ENCODE assay signal across 8 mouse cellular contexts in the genomic region with DNA sequence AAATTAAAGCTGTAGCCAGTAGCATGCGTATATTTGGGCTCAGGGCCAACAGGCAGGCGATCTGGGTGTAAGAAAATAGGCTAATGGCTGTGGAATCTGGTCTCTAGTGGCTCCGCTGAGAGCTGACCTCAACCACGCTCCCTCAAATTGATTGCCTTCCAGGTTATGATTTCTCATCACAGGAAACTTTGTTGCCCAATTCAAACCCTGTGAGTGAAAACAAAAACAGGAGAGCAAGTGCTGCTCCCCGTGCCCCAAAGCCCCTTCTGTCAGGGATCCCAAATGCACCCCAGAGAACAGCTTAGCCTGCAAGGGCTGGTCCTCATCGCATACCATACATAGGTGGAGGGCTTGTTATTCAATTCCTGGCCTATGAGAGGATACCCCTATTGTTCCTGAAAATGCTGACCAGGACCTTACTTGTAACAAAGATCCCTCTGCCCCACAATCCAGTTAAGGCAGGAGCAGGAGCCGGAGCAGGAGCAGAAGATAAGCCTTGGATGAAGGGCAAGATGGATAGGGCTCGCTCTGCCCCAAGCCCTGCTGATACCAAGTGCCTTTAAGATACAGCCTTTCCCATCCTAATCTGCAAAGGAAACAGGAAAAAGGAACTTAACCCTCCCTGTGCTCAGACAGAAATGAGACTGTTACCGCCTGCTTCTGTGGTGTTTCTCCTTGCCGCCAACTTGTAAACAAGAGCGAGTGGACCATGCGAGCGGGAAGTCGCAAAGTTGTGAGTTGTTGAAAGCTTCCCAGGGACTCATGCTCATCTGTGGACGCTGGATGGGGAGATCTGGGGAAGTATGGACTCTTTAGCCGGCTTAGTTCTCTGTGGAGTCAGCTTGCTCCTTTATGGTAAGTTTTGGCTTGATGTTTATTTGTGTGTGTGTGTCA. TPM values are rescaled to one million over a fixed set of nuclear protein-coding genes. Genes with fewer than 3 reads are reported as not detected.
DNase-seq lines count a peak whose midpoint lies in the region; ATAC-seq and TF ChIP-seq lines count a peak whose summit lies in the region.

A gene (plus strand): TSS at position 452 of the 894 bp plus-strand sequence.

- H3K4me1 ChIP-seq in midbrain, postnatal 0 days (ENCODE audit: insufficient read depth, low read length) = no peaks in the 10 kb centered on the region
- no peaks in the 10 kb centered on the region for H3K4me1 ChIP-seq in midbrain, embryonic 13.5 days (replicated peaks)
- H3K4me1 ChIP-seq in embryonic facial prominence, embryonic 12.5 days = peaks cover 6% of the 10 kb centered on the region
- peaks cover 15% of the 10 kb centered on the region for H3K4me1 ChIP-seq in limb, embryonic 15.5 days
- H3K4me1 ChIP-seq in stomach, embryonic 14.5 days (ENCODE audit: control insufficient read depth, insufficient read depth, low read length) = 0 out of 2 replicates have a peak, but pooled peaks cover 3% of the 10 kb centered on the region

- H3K4me3 ChIP-seq in midbrain, postnatal 0 days (ENCODE audit: low read depth, low read length) = no peak within 1 kb of the TSS
- no peak within 1 kb of the TSS for H3K4me3 ChIP-seq in midbrain, embryonic 13.5 days (replicated peaks)
- no peak within 1 kb of the TSS for H3K4me3 ChIP-seq in embryonic facial prominence, embryonic 12.5 days
- peak within 1 kb of the TSS; percentile 21 for H3K4me3 ChIP-seq in limb, embryonic 15.5 days
- peak within 1 kb of the TSS; percentile 11; the same call in 1 of the 2 replicates for H3K4me3 ChIP-seq in stomach, embryonic 14.5 days (ENCODE audit: low read depth, low read length)

- no peak for ATAC-seq in midbrain, postnatal 0 days (ENCODE audit: low FRiP score)
- ATAC-seq in midbrain, embryonic 13.5 days = no peak
- no peak for ATAC-seq in embryonic facial prominence, embryonic 12.5 days (ENCODE audit: insufficient number of reproducible peaks, insufficient read depth, low FRiP score, low TSS enrichment)
- ATAC-seq in limb, embryonic 15.5 days (ENCODE audit: insufficient number of reproducible peaks, low FRiP score, low TSS enrichment, low read depth) = no peak
- ATAC-seq in stomach, embryonic 14.5 days (ENCODE audit: insufficient number of reproducible peaks, insufficient read depth, low FRiP score, low read depth) = no peak

- H3K27me3 ChIP-seq in midbrain, postnatal 0 days (ENCODE audit: insufficient read depth, low read length) = no peaks in the 10 kb centered on the region
- no peaks in the 10 kb centered on the region for H3K27me3 ChIP-seq in midbrain, embryonic 13.5 days
- no peaks in the 10 kb centered on the region for H3K27me3 ChIP-seq in embryonic facial prominence, embryonic 12.5 days
- no peaks in the 10 kb centered on the region for H3K27me3 ChIP-seq in limb, embryonic 15.5 days
- H3K27me3 ChIP-seq in stomach, embryonic 14.5 days (ENCODE audit: control insufficient read depth, insufficient read depth, low read length) = no peaks in the 10 kb centered on the region

- TF ChIP-seq CTCF in midbrain, postnatal 0 days (IDR thresholded peaks at IDR 0.05) = no peak

- WGBS in midbrain, postnatal 0 days = 68% methylated on average over 16 of the region's 16 CpGs
- WGBS in midbrain, embryonic 13.5 days = 76% methylated on average over 16 of the region's 16 CpGs
- WGBS in embryonic facial prominence, embryonic 12.5 days = 62% methylated on average over 16 of the region's 16 CpGs
- WGBS in limb, embryonic 15.5 days = 42% methylated on average over 16 of the region's 16 CpGs
- WGBS in stomach, embryonic 14.5 days = 47% methylated on average over 16 of the region's 16 CpGs

- H3K9me3 ChIP-seq in midbrain, postnatal 0 days (ENCODE audit: low read length) = no peaks in the 10 kb centered on the region
- no peaks in the 10 kb centered on the region; the same call in 1 of the 2 replicates for H3K9me3 ChIP-seq in midbrain, embryonic 13.5 days
- H3K9me3 ChIP-seq in embryonic facial prominence, embryonic 12.5 days = no peaks in the 10 kb centered on the region
- no peaks in the 10 kb centered on the region for H3K9me3 ChIP-seq in limb, embryonic 15.5 days
- H3K9me3 ChIP-seq in stomach, embryonic 14.5 days (ENCODE audit: control insufficient read depth, low read depth, low read length) = no peaks in the 10 kb centered on the region

- no peak within 1 kb of the TSS for H3K4me2 ChIP-seq in midbrain, postnatal 0 days (ENCODE audit: low read depth, low read length, poor library complexity, severe bottlenecking)
- no peak within 1 kb of the TSS for H3K4me2 ChIP-seq in midbrain, embryonic 13.5 days (replicated peaks)
- no peak within 1 kb of the TSS for H3K4me2 ChIP-seq in embryonic facial prominence, embryonic 12.5 days (replicated peaks)
- 0 out of 2 replicates have a peak within 1 kb of the TSS, but pooled peaks have one; percentile 14 for H3K4me2 ChIP-seq in limb, embryonic 15.5 days
- H3K4me2 ChIP-seq in stomach, embryonic 14.5 days (replicated peaks; ENCODE audit: low read depth, low read length) = peak within 1 kb of the TSS; percentile 23

- no peaks in the 10 kb centered on the region for H3K36me3 ChIP-seq in midbrain, postnatal 0 days (ENCODE audit: insufficient read depth, low read length)
- H3K36me3 ChIP-seq in midbrain, embryonic 13.5 days = no peaks in the 10 kb centered on the region
- no peaks in the 10 kb centered on the region for H3K36me3 ChIP-seq in embryonic facial prominence, embryonic 12.5 days
- no peaks in the 10 kb centered on the region for H3K36me3 ChIP-seq in limb, embryonic 15.5 days
- H3K36me3 ChIP-seq in stomach, embryonic 14.5 days (ENCODE audit: control insufficient read depth, insufficient read depth, low read length) = no peaks in the 10 kb centered on the region

- DNase-seq in midbrain, postnatal 0 days (ENCODE audit: low spot score) = peak; percentile 9
- DNase-seq in heart, postnatal 14 days = peak; percentile 53 to 56
- DNase-seq in thymus, postnatal 14 days = no peak
- DNase-seq in cerebellum, adult 8-10 months = no peak

- H3K9ac ChIP-seq in midbrain, postnatal 0 days (replicated peaks; ENCODE audit: low read length, poor library complexity, severe bottlenecking) = no peak within 1 kb of the TSS
- no peak within 1 kb of the TSS for H3K9ac ChIP-seq in midbrain, embryonic 13.5 days (replicated peaks)
- no peak within 1 kb of the TSS for H3K9ac ChIP-seq in embryonic facial prominence, embryonic 12.5 days
- no peak within 1 kb of the TSS for H3K9ac ChIP-seq in limb, embryonic 15.5 days
- no peak within 1 kb of the TSS; the same call in 1 of the 2 replicates for H3K9ac ChIP-seq in stomach, embryonic 14.5 days (replicated peaks; ENCODE audit: low read depth, low read length)

- intact Hi-C loops in heart, postnatal 14 days (cut with DNase I) = loop anchor here (5.0 kb wide), 1 partner anchor 88 kb away; no protein-coding TSS in a partner anchor

- H3K27ac ChIP-seq in midbrain, postnatal 0 days (ENCODE audit: low read depth, low read length) = no peak within 1 kb of the TSS
- no peak within 1 kb of the TSS for H3K27ac ChIP-seq in midbrain, embryonic 13.5 days
- H3K27ac ChIP-seq in embryonic facial prominence, embryonic 12.5 days = no peak within 1 kb of the TSS
- H3K27ac ChIP-seq in limb, embryonic 15.5 days = peak within 1 kb of the TSS; percentile 43
- H3K27ac ChIP-seq in stomach, embryonic 14.5 days (ENCODE audit: low read length) = 0 out of 2 replicates have a peak within 1 kb of the TSS, but pooled peaks have one; percentile 45

RNA-seq across cellular contexts. Expression of the gene that starts here (rescaled TPM):
- 8.0 and 10.1 TPM in 2 replicates for total RNA-seq in midbrain, postnatal 0 days (2014; rRNA removed)
- polyA plus RNA-seq in midbrain, postnatal 0 days (2015; fragmentation: Nextera tagmentation; extraction: Ambion mirVana) = 6.9 and 8.2 TPM in 2 replicates
- 7.5 and 8.3 TPM in 2 replicates for polyA plus RNA-seq in midbrain, embryonic 13.5 days (2015; fragmentation: Nextera tagmentation; extraction: Ambion mirVana)
- 9.8 and 10.8 TPM in 2 replicates for polyA plus RNA-seq in embryonic facial prominence, embryonic 12.5 days (2016; fragmentation: Nextera tagmentation; extraction: Ambion mirVana)
- 10 to 100 TPM; 53.1 to 61.1 TPM for total RNA-seq in heart, postnatal 14 days (2021)
- 14.6 and 15.9 TPM in 2 replicates for polyA plus RNA-seq in limb, embryonic 15.5 days (2015; fragmentation: Nextera tagmentation; extraction: Ambion mirVana)
- 11.7 and 12.6 TPM in 2 replicates for polyA plus RNA-seq in stomach, embryonic 14.5 days (2014; fragmentation: Nextera tagmentation; extraction: Ambion mirVana)

Comparison
In these comparisons a context has a peak if more than half of its experiments do, and no peak if none do; other contexts are left out.
1. DNase-seq: peak in midbrain, postnatal 0 days (single experiment) and heart, postnatal 14 days (2 of 2); none in thymus, postnatal 14 days (single experiment) and cerebellum, adult 8-10 months (single experiment).
2. H3K27ac ChIP-seq: peak in limb, embryonic 15.5 days (single experiment) and stomach, embryonic 14.5 days (single experiment); none in midbrain, postnatal 0 days (single experiment), midbrain, embryonic 13.5 days (single experiment) and embryonic facial prominence, embryonic 12.5 days (single experiment).
3. H3K4me2 ChIP-seq: peak in limb, embryonic 15.5 days (single experiment) and stomach, embryonic 14.5 days (single experiment); none in midbrain, postnatal 0 days (single experiment), midbrain, embryonic 13.5 days (single experiment) and embryonic facial prominence, embryonic 12.5 days (single experiment).
4. H3K4me3 ChIP-seq: peak in limb, embryonic 15.5 days (single experiment) and stomach, embryonic 14.5 days (single experiment); none in midbrain, postnatal 0 days (single experiment), midbrain, embryonic 13.5 days (single experiment) and embryonic facial prominence, embryonic 12.5 days (single experiment).